Mouse (Mus musculus): ENCODE data around the gene Ttll1.

DNA sequence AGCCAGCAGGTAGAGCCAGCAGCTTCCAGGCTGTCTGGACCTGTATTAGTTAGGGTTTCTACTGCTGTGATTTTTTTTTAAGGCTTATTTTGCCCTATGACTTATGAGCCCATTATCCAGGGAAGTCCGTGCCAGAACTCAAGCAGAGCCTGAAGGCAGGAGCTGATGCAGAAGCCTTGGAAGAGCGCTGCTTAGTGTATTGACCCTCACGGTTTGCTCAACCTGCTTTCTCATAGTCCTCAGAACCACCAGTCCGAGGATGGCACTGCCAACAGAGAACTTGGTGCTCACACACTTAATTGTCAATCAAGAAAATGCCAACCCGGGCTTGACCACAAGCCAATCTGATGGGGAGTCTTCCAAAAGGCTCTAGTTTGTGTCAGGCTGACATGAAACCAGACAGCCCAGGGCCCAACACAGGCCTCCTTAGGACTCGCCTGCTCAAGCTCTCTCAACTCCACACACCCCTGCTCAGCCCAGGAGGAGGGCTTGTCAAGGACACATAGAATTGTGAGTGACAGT, 10.2 kb upstream of the Ttll1 start:
- TF ChIP-seq POLR2A (IDR thresholded peaks at IDR 0.05; ENCODE audit: insufficient read depth, low read depth, low read length) (no peak), CTCF (IDR thresholded peaks at IDR 0.05; ENCODE audit: insufficient read depth, low read depth, low read length) (no peak)

Data from olfactory bulb, adult 2 months (tissue).